Mouse (Mus musculus) erythroblast, embryonic 14.5 days (primary cell): ENCODE measurements around the gene Lingo4.

ENCODE experiments used
- GATA1 ChIP-seq: IDR thresholded peaks from 2 replicates; pipeline ENCODE4 v1.6.1; 2012; ENCODE audit warnings: low read length, inconsistent platforms, mixed read lengths
- TAL1 ChIP-seq: IDR thresholded peaks from 3 replicates; pipeline ENCODE4 v1.6.1; 2012; ENCODE audit warnings: low read length, inconsistent platforms, mixed read lengths

GRCm38 (mm10) chr3:94392128-94392527 is 6.2 kb upstream of the Lingo4 start:
- TF ChIP-seq TAL1 (no peak), GATA1 (no peak)
